Mouse (Mus musculus) kidney, postnatal 14 days (tissue): ENCODE measurements around the gene Adgra3.
A peak's percentile ranks its signal among the peaks of the same experiment; 100 is the strongest.

Experiments
- DNase-seq: peaks from one replicate; pipeline ENCODE4 v3.0.0; 2022; ENCODE audit warnings: mixed read lengths

The Adgra3 gene

GRCm38 (mm10) chr5:49965810-49966209, 93.0 kb downstream of the Adgra3 start:
- no peak for DNase-seq

GRCm38 (mm10) chr5:49961478-49962431, 97.1 kb downstream of the Adgra3 start:
- peak; percentile 41 for DNase-seq

DNA sequence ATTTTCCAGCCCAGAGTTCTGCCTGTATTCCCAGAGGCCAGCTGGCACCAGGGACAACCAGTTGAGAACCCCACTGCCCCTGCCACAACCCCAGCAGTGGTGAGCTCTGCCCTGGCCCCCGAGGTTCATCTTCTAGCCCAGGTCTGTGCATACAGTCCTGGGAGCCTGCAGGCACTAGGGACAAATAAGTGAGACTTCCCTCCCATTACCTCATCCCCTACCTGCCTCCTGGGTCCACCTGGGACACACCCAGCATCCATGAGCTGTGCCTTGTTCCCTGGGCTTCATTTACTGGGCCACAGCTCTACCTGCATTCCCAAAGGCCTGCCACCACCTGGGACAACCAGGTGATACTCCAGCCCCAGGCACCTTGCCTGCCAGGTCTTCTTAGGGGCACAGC, 122.5 kb downstream of the Adgra3 start:
- DNase-seq, result no peak

GRCm38 (mm10) chr5:49924712-49925111, 134.1 kb downstream of the Adgra3 start:
- no peak for DNase-seq

GRCm38 (mm10) chr5:49915695-49916106, 143.1 kb downstream of the Adgra3 start:
- no peak for DNase-seq
